Mouse (Mus musculus): ENCODE measurements around the gene Hgd.

GRCm38 (mm10) chr16:37636107-37636506 lies 56.2 kb downstream of the Hgd start:
- TF ChIP-seq CTCF (IDR thresholded peaks at IDR 0.05; ENCODE audit: extremely low read depth, insufficient read depth, insufficient read length, insufficient replicate concordance), result no peak
- TF ChIP-seq POLR2A (IDR thresholded peaks at IDR 0.05; ENCODE audit: low read depth, low read length), result no peak

Data from spleen, adult 2 months (tissue).